Mouse (Mus musculus): ENCODE measurements around the gene Naa80. TPM values are rescaled to one million over a fixed set of nuclear protein-coding genes. Genes with fewer than 3 reads are reported as not detected.
"Not testable (repeated sequence)": the region's sequence is repeated elsewhere in the genome, so short reads cannot be mapped to it uniquely, and the experiment has no call there.

Gene Naa80
- total RNA-seq, 2 experiments from 2014 or later: 12.2 to 12.4 TPM

GRCm38 (mm10) chr9:107551117-107551889 is 27.4 kb upstream of the Naa80 start, which contains the start of gene Rassf1:
Rassf1 (plus strand) TSS chr9:107551555.
- DNase-seq: peak; percentile 74

DNA sequence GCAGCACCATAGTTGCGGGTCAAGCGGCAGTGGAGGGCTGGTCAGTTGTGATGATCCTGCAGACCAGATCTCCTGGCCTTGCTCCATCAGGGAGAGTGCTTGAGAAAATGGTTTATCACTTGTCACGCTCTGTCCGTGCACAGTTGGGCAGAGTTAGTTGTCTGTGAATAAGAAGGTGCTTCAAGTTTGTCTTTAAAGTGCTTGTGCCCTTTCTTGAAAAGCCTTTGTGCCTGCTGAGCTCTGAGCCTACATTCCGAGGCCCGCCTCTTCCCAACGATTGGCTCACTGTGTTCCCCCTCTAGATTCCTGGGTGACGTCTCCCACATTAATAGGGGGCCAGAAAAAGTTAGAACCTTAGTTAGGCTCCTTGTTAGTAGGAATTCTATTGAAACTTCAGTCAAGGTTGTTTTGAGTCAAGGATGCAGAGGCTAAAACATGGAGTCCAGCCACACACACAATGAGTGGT is 26.8 kb upstream of the Naa80 start:
- no peak for DNase-seq

- DNase-seq: no peak
These were observed 25.8 kb upstream of the Naa80 start for GRCm38 (mm10) chr9:107552690-107553393.

DNA sequence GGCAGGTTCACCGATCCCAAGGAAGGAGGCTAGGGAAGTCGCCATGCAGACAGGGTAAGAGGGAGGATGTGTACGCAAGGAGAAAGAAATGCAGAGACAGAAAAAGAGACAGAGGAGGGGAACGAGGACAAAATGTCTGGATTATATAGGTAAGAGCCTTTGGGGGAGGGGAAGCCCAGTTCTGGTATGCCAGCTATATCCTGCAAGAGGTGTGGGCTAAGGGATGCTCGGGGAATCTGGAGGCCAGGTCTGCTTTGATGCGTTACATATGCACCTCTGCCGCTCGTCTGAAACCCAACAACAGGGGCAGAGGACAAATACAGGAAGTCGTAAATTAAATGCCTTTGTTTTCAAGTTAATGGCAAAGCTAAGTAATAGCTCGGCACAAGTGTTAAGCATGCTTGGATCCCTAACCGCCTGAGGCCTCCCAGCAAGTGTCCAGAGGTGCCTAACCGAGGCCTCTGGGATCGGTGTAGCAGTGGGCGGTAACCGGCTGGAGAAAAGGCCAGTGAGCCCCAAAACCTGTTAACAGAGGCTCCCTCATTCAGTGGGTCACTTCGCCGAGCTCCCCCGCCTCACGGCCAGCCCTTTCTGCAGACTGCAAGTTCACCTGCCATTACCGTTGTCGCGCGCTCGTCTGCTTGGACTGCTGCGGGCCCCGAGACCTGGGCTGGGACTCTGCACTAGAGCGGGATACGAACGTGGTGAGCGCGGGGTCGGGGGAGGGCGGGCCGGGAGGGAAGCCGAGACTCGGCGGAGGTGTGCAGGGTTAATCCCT is 25.0 kb upstream of the Naa80 start:
- DNase-seq: peak; percentile 52

DNA sequence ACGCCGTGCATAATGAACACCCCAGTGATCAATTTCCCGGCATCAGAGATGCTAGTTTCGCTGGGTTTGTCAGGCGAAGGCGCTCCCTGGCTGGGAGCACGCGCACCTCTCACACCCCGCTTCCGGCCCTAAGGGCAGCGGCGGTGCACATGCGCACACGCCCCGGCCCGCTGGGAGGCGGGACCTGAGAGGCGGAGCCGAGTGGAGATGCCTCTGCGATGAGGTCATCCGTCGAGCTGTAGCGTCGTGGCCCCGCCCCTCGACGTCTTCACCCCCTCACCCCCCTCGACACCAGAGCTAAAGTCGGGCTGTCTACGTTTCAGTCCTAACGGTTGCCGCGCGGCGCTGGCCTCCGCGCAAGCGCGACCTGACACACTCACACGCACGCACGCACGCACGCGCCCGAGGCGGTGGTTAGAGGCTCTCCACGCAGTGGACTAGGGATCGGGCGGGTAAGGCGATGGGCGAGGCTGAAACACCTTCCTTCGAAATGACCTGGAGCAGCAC is 24.3 kb upstream of the Naa80 start:
- DNase-seq: peak; percentile 95

DNA sequence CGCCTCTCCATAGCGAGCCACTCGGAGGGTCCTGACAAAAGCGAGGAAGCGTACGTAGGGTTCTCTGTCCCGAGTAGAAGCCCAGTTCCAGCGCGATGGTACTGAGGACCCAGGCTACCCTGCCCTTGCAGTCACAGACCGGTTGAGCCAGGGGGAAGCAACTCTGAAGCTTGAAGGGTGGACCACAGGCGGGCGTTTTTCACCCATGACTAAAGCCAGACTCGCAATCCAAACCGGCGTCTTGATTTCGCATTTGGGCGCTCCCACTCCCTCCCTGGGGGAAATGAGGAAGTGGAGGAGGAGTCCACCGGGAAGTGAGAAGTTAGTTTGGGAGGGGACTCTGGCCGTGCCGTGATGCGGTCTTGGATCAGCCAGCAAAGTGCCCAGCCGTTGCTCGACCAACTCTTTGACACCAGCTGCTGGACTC is 23.6 kb upstream of the Naa80 start:
- peak; percentile 81 for DNase-seq

GRCm38 (mm10) chr9:107555701-107556100 is 23.0 kb upstream of the Naa80 start:
- DNase-seq: no peak

- DNase-seq: no peak
These were observed 22.3 kb upstream of the Naa80 start for GRCm38 (mm10) chr9:107556346-107556745.

- peak; percentile 95 for DNase-seq
These were observed 15.6 kb upstream of the Naa80 start, which contains the start of gene Tusc2 for GRCm38 (mm10) chr9:107563029-107563581. Tusc2 (plus strand) TSS chr9:107563255.

GRCm38 (mm10) chr9:107565556-107565955 is 13.1 kb upstream of the Naa80 start:
- DNase-seq: not testable (repeated sequence)

DNA sequence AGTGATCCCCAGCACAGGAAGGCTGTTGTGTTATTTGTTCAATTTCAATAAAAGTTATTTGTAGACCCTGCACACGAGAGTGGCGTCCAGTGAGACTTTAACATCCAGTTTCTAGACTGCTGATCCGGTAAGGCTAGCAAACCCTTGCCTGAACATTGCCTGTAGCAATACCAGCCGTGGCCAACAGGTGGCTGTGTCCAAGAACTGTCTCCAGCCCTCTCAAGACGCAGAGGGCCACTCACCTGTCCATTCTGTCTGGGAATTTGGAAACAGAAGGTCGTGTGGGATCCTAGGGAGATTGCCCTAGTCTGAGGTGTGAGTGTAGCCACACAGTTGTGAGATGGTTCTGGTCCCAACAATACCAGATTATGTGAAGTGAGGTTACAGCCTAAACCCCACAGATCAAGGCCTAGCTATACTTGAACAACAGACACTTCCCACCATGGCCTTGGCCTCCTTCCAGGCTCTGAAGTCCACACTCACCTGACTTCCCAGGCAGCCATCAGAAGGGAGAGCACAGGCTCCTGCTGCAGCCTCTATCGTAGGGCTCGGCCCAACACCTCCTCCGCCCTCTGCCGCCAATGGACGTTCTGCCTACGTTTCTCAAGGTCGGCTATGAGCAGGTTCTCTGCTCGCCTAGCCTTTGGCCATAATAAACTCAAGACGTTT is 12.5 kb upstream of the Naa80 start:
- DNase-seq: peak; percentile 92

DNA sequence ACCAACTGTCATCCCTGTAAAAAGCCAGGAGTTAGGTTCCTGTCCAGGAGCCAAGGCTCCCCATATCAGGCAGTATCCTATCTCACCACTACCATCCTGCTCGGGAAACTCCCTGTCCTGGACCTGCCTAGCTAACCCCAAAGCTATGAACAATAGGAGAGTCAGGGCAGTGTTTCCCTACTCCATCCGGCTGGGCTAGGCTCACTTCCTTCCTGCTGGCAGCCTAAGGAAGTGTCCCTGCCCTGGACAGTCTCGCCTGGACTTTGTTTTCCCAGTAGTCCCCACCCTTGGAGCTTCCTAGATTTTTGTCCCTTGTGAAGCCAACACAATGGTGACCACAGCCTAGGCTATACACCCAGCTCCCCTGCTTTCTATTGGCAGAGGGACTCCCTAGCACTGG is 11.8 kb upstream of the Naa80 start:
- peak; percentile 60 for DNase-seq

- DNase-seq: peak; percentile 42
These were observed 10.9 kb upstream of the Naa80 start, which contains the start of gene Hyal2 for GRCm38 (mm10) chr9:107567702-107568319. Hyal2 (plus strand) TSS chr9:107567945.

- DNase-seq: peak; percentile 88
These were observed 10.1 kb upstream of the Naa80 start for GRCm38 (mm10) chr9:107568331-107569261.

- DNase-seq: no peak
These were observed 9.4 kb upstream of the Naa80 start for GRCm38 (mm10) chr9:107569270-107569669.

DNA sequence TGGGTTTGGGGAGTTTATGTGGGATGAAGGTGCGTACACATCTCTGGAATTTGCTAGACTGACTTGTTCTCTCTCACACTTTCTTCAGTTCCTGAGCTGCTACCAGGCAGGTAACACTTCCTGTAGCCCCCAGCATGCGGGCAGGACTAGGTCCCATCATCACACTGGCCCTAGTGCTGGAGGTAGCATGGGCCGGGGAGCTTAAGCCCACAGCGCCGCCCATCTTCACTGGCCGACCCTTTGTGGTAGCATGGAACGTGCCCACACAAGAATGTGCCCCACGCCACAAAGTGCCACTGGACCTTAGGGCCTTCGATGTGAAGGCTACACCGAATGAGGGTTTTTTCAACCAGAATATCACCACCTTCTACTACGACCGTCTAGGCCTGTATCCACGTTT is 8.7 kb upstream of the Naa80 start:
- no peak for DNase-seq

- DNase-seq: no peak
These were observed 7.8 kb upstream of the Naa80 start for GRCm38 (mm10) chr9:107570845-107571244.

- no peak for DNase-seq
These were observed 7.0 kb upstream of the Naa80 start for GRCm38 (mm10) chr9:107571534-107572326.

DNA sequence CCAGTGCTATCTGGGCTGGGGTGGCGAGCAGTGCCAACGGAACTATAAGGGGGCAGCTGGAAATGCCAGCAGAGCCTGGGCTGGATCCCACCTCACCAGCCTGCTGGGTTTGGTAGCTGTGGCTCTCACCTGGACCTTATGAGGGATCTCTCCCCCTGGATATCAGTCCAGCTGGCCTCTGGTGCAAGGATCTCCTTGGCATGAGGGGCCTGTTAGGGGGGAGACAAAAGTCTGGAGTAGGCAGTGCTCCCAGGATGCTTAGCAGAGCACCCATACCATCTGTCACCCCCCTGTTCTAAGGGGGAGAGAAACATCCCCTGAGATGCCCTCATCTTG is 6.4 kb upstream of the Naa80 start:
- no peak for DNase-seq
